Mouse (Mus musculus) liver, embryonic 14.5 days (tissue): Measurements from ENCODE around the gene Ybx1.

Source experiments
- CTCF ChIP-seq: IDR thresholded peaks from 2 replicates; pipeline ENCODE4 v1.5.1; 2016; ENCODE audit warnings: antibody characterized with exemption, low read depth, control low read depth
- EP300 ChIP-seq: IDR thresholded peaks from 2 replicates; pipeline ENCODE4 v1.6.1; 2016; ENCODE audit warnings: antibody characterized with exemption, low read depth

- TF ChIP-seq CTCF (no peak), EP300 (no peak)
These were observed 42.2 kb downstream of the Ybx1 start for GRCm38 (mm10) chr4:119252025-119252808.
